Mouse (Mus musculus): ENCODE results near the gene Prima1.

GRCm38 (mm10) chr12:103189771-103190170 is 52.2 kb downstream of the Prima1 start:
- TF ChIP-seq CTCF (IDR thresholded peaks at IDR 0.05; ENCODE audit: extremely low read depth, insufficient read length, insufficient replicate concordance, low read depth, low read length) (no peak), POLR2A (IDR thresholded peaks at IDR 0.05; ENCODE audit: low read depth, low read length) (no peak)
